Mouse (Mus musculus): Measurements from ENCODE around the gene Slc16a10.

Slc16a10 gene

GRCm38 (mm10) chr10:40141864-40142523 is at the start of gene Slc16a10:
Slc16a10 (minus strand) TSS chr10:40142258.
- peak; percentile 98 for DNase-seq

GRCm38 (mm10) chr10:40191338-40191979 is 49.4 kb upstream of the Slc16a10 start:
- no peak for DNase-seq

GRCm38 (mm10) chr10:40190871-40191270 is 48.8 kb upstream of the Slc16a10 start:
- DNase-seq, result no peak

GRCm38 (mm10) chr10:40189689-40190088 is 47.6 kb upstream of the Slc16a10 start:
- DNase-seq, result no peak

- DNase-seq, result no peak
Observed at GRCm38 (mm10) chr10:40188831-40189230, 46.8 kb upstream of the Slc16a10 start.

GRCm38 (mm10) chr10:40185956-40186355 is 43.9 kb upstream of the Slc16a10 start:
- no peak for DNase-seq

GRCm38 (mm10) chr10:40180011-40180410 is 38.0 kb upstream of the Slc16a10 start:
- no peak for DNase-seq

GRCm38 (mm10) chr10:40179142-40179541 is 37.1 kb upstream of the Slc16a10 start:
- no peak for DNase-seq

GRCm38 (mm10) chr10:40177323-40177962 is 35.4 kb upstream of the Slc16a10 start:
- peak; percentile 31 for DNase-seq

GRCm38 (mm10) chr10:40172136-40172535 is 30.1 kb upstream of the Slc16a10 start:
- DNase-seq, result no peak

GRCm38 (mm10) chr10:40171211-40171610 is 29.2 kb upstream of the Slc16a10 start:
- DNase-seq, result no peak

- DNase-seq, result no peak
Observed at GRCm38 (mm10) chr10:40170141-40170558, 28.1 kb upstream of the Slc16a10 start.

- DNase-seq, result no peak
Observed at GRCm38 (mm10) chr10:40169566-40169965, 27.5 kb upstream of the Slc16a10 start.

GRCm38 (mm10) chr10:40169088-40169487 is 27.0 kb upstream of the Slc16a10 start:
- DNase-seq, result no peak

- no peak for DNase-seq
Observed at GRCm38 (mm10) chr10:40164421-40165386, 22.6 kb upstream of the Slc16a10 start.

- peak; percentile 84 for DNase-seq
Observed at GRCm38 (mm10) chr10:40163914-40164313, 21.9 kb upstream of the Slc16a10 start.

- DNase-seq, result no peak
Observed at GRCm38 (mm10) chr10:40163338-40163737, 21.3 kb upstream of the Slc16a10 start.

GRCm38 (mm10) chr10:40161701-40162255 is 19.7 kb upstream of the Slc16a10 start:
- peak; percentile 92 for DNase-seq

GRCm38 (mm10) chr10:40161236-40161635 is 19.2 kb upstream of the Slc16a10 start:
- DNase-seq, result peak; percentile 57

GRCm38 (mm10) chr10:40152550-40152857 is 10.4 kb upstream of the Slc16a10 start:
- DNase-seq, result no peak

GRCm38 (mm10) chr10:40151852-40152549 is 9.9 kb upstream of the Slc16a10 start:
- DNase-seq, result peak; percentile 39

GRCm38 (mm10) chr10:40149584-40150145 is 7.6 kb upstream of the Slc16a10 start:
- no peak for DNase-seq
